Mouse (Mus musculus) CD4-positive helper T cell, adult 2 months (primary cell): ENCODE data around the gene Olfr59.

Source experiments
- DNase-seq: peaks from one replicate; pipeline ENCODE4 v3.0.0-alpha.2; 2012; ENCODE audit warnings: low read depth, missing footprints, low spot score

The Olfr59 gene

DNA sequence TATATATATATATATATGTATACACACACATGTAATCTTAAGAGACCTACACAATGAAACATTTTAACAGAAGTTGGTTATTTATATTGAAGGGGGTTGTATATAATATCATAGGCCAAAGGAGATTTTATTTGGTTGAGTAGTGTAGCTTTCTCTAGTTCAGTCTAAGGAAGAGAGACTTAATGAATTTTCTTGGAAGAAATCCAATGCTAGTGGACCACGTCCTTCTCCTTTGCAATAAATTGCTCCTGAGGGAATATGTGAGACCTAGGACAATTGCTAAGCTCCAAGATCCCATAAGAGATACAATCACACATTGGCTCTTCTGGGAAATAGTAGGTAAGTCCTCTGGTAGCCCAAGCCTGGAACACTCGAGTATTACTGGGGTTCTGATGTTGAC, at the start of gene Olfr59:
Gene Olfr59 (plus strand): TSS at position 301 of the 400 bp plus-strand sequence.
- DNase-seq: no peak

DNA sequence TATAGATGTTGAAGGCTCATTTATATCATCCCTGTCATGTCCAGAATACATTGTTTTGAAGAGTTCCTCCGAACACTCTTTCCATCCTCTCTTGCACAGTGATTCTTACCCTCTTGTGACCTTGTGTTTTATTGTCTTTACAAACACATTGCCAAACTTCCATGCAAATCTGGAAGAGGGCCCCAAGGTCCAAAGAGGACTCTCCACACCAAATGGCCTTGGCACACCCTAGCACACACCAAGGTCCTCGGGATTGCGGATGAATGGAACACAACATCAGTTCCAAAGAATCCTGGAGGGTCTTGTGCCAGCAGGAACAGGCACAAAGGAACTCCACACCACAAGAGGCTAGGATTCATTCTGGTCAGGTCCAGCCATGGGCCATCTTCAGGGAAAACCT, 42.3 kb upstream of the Olfr59 start:
- DNase-seq: no peak

DNA sequence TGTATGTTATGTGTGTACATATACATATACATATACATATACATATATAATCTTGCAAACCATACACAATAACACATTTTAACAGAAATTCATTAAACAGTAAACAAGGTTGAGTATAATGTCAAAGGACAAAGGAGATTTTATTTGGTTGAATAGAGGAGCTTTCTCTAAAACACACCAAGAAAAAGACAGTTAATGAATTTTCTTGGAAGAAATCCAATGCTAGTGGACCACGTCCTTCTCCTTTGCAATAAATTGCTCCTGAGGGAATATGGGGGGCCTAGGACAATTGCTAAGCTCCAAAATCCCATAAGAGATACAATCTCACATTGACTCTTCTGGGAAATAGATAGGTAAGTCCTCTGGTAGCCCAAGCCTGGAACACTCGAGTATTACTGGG, 24.0 kb upstream of the Olfr59 start, which contains the start of gene Olfr406:
Gene Olfr406 (plus strand): TSS at position 301 of the 400 bp plus-strand sequence.
- no peak for DNase-seq

DNA sequence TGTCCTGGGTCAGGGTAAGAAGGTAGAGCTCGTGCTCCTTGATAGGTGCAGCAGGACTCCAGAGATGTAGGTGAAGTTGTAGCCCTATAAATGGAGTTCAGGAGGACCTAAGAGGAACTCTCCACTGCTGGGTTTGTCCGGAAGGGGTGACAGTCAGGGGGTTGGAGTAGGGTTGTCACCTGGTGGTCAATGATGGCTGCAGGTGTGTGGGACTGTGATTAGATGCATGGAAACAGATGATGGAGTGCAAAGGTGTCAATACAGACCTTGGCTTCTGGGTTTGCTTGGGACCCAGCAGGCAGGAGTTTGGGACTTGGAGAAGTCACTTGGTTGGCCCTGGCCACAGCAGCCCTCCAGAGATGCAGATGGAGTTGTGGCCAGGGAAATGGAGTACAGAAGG, 3.7 kb downstream of the Olfr59 start:
- no peak for DNase-seq

DNA sequence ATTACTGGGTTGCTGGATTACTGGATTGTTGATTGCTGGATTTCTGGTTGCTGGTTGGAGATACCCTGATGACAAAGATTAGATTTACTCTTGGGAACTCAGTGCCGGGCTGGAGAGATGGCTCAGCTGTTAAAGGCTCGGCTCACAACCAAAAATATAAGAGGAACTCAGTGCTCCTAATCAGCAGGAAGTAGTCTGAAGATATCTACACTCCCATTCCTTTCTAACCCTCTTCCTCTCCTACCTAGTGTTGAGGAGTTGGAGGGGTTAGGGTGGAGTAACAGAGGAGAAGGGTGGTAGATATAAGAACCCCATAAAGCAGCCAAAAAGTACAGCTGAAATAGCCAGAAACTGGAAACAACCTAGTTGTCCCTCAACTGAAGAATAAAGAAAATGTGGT, 42.5 kb downstream of the Olfr59 start:
- DNase-seq: no peak

DNA sequence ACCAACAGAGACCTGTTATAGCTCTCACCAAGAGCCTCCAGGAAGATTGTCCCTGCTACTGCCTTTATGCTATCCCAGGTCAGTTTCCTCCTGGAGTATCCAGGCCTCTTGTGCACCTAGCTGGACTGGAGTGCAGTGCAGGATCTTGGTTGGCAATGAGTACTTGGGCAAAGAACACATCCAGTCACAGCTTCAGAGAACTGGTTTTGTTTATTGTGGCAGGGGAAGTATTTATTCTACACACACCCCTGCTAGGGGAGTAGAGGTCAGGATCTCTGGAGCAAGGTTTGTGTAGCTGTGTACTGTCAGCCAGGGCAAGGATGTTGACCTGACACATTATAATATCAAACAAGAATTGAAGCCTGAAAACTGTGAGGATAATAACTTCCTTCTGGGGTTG, 45.2 kb downstream of the Olfr59 start:
- DNase-seq: no peak

DNA sequence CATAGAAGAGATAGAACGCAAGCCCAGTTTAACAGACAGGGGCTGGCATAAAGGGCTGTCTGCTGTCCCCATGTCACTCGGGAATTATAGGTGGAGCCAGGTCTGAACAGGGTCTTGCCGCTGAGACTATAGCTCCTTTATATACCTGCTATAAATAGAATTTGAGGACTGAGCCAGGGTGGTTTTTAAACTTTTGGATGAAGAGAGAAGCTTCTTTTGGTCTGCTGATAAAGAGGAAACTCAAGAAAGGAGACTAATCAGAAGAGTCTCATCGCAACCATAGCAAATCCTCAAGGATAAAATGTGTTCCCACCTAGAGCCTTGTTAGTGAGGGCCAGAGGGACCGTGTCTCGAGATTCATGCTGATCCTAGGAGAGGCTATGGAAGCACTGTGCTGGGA, 54.4 kb downstream of the Olfr59 start, which contains the start of gene Olfr410:
Gene Olfr410 (minus strand): TSS at position 101 of the 400 bp plus-strand sequence.
- no peak for DNase-seq
